Mouse (Mus musculus) adipocyte (in vitro differentiated cells): ENCODE results near the gene Gfod2.

Source experiments
- DNase-seq: peaks from one replicate; pipeline ENCODE4 v3.0.0-alpha.2; 2016; ENCODE audit warnings: low spot score

The Gfod2 gene

DNA sequence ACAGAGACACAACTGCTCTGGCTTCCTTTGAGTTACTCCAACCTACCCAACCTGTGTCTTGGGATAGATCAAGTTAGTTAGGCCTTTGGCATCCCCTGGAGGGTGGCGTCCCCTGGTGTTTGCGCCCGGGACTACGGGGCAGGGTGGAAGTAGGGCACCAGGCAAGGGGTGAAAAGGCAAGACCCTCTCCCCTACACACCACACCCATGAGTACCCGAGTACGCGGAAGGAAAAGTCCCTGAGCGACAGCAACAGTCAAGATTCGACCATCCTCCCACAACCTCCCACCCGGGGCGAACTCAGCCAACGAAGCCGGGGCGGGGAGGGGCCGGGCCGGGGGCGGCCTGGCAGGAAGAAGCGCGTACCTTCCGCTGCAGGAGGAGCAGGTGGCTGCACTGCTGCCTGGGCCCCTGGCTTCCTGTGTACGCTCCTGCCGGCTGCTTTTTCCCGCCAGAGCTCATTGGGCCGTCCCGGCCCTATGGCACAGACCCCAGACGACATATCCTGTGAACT, 72.6 kb downstream of the Gfod2 start, which contains the start of gene Carmil2:
TSS of gene Carmil2 (plus strand) at position 479 of the 513 bp plus-strand sequence.
- DNase-seq, result peak; percentile 18

- no peak for DNase-seq
Measured at GRCm38 (mm10) chr8:105685325-105685724, 73.1 kb downstream of the Gfod2 start.

DNA sequence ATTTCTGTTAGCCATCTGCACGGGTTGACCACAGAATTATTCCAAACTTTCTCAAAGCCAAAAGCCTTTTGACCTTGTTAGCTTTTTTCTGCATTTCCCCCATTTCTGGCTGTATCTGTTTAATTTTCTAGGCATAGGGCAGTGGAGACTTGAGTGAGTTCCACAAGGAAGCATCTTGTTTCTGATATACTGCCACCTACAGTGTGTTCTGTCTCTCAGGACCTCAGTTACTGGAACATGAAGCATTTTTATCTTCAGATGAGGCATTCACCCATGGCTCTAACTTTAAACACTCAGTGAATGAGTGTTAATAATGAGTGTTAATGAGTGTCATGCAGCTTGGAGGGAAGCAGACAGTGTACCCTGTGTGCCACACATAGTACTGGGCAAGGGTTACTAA, 80.6 kb downstream of the Gfod2 start:
- peak; percentile 42 for DNase-seq
